Mouse (Mus musculus): ENCODE measurements around the gene Ccdc34. TPM values are rescaled to one million over a fixed set of nuclear protein-coding genes. Genes with fewer than 3 reads are reported as not detected.
A peak's percentile ranks its signal among the peaks of the same experiment; 100 is the strongest.

Ccdc34 gene
- total and polyA plus RNA-seq, 3 experiments, result 17.5 to 65.5 (median 33.9) TPM

GRCm38 (mm10) chr2:109993404-109993803 lies 24.2 kb upstream of the Ccdc34 start:
- TF ChIP-seq CTCF (IDR thresholded peaks at IDR 0.05; ENCODE audit: low read depth, low read length), result no peak
- TF ChIP-seq GATA2 (IDR thresholded peaks at IDR 0.05; ENCODE audit: borderline replicate concordance, low read depth, low read length), result no peak
- no peak for TF ChIP-seq GATA1 (IDR thresholded peaks at IDR 0.05; ENCODE audit: borderline replicate concordance, low read length)
- TF ChIP-seq TAL1 (conservative IDR thresholded peaks at IDR 0.05; ENCODE audit: low read depth, low read length), result 0 out of 2 replicates have a peak, but pooled peaks have one; percentile 22
- DNase-seq (ENCODE audit: low spot score) (no peak), ATAC-seq (ENCODE audit: extremely low read depth, insufficient number of reproducible peaks, low FRiP score, poor library complexity, severe bottlenecking) (no peak)
- Histone ChIP-seq H3K4me3 (ENCODE audit: low read depth, low read length) (no peak overlapping the region), H3K9me3 (replicated peaks) (no peaks in the 10 kb centered on the region), H3K36me3 (replicated peaks) (peaks cover 2% of the 10 kb centered on the region), H3K4me1 (ENCODE audit: insufficient read depth, low read depth, low read length) (peaks cover 36% of the 10 kb centered on the region), H3K27me3 (ENCODE audit: insufficient read depth, low read length) (peaks cover 9% of the 10 kb centered on the region; the same call in 1 of the 2 replicates)

- Histone ChIP-seq H3K36me3 (replicated peaks) (peaks cover 2% of the 10 kb centered on the region), H3K27me3 (ENCODE audit: insufficient read depth, low read length) (peaks cover 7% of the 10 kb centered on the region; the same call in 1 of the 2 replicates), H3K4me1 (ENCODE audit: insufficient read depth, low read depth, low read length) (peaks cover 34% of the 10 kb centered on the region), H3K9me3 (replicated peaks) (no peaks in the 10 kb centered on the region), H3K4me3 (ENCODE audit: low read depth, low read length) (no peak overlapping the region)
- TF ChIP-seq POLR2AphosphoS5 (IDR thresholded peaks at IDR 0.05; ENCODE audit: insufficient replicate concordance, low read depth, low read length), result no peak
- TF ChIP-seq GATA1 (IDR thresholded peaks at IDR 0.05; ENCODE audit: borderline replicate concordance, low read length), result no peak
- TF ChIP-seq TAL1 (conservative IDR thresholded peaks at IDR 0.05; ENCODE audit: low read depth, low read length), result no peak
- no peak for TF ChIP-seq GATA2 (IDR thresholded peaks at IDR 0.05; ENCODE audit: borderline replicate concordance, low read depth, low read length)
- TF ChIP-seq CTCF (IDR thresholded peaks at IDR 0.05; ENCODE audit: low read depth, low read length), result no peak
- peak; percentile 37; the same call in 1 of the 2 replicates for ATAC-seq (ENCODE audit: extremely low read depth, insufficient number of reproducible peaks, low FRiP score, poor library complexity, severe bottlenecking)
- no peak for DNase-seq (ENCODE audit: low spot score)
These were observed 22.6 kb upstream of the Ccdc34 start for GRCm38 (mm10) chr2:109995061-109995460.

GRCm38 (mm10) chr2:109996411-109996810 lies 21.2 kb upstream of the Ccdc34 start:
- no peak for DNase-seq (ENCODE audit: low spot score)

GRCm38 (mm10) chr2:110004668-110005067 lies 12.9 kb upstream of the Ccdc34 start:
- DNase-seq (ENCODE audit: low spot score), result no peak
- TF ChIP-seq CTCF (IDR thresholded peaks at IDR 0.05; ENCODE audit: low read depth, low read length) (no peak), POLR2AphosphoS5 (IDR thresholded peaks at IDR 0.05; ENCODE audit: insufficient replicate concordance, low read depth, low read length) (no peak), GATA2 (IDR thresholded peaks at IDR 0.05; ENCODE audit: borderline replicate concordance, low read depth, low read length) (no peak), GATA1 (IDR thresholded peaks at IDR 0.05; ENCODE audit: borderline replicate concordance, low read length) (no peak), TAL1 (conservative IDR thresholded peaks at IDR 0.05; ENCODE audit: low read depth, low read length) (no peak)
- Histone ChIP-seq H3K4me1 (ENCODE audit: insufficient read depth, low read depth, low read length) (peaks cover 25% of the 10 kb centered on the region), H3K9me3 (replicated peaks) (no peaks in the 10 kb centered on the region), H3K27me3 (ENCODE audit: insufficient read depth, low read length) (no peaks in the 10 kb centered on the region), H3K4me3 (ENCODE audit: low read depth, low read length) (no peak overlapping the region), H3K36me3 (replicated peaks) (peaks cover 15% of the 10 kb centered on the region)
- no peak for ATAC-seq (ENCODE audit: extremely low read depth, insufficient number of reproducible peaks, low FRiP score, poor library complexity, severe bottlenecking)

More at GRCm38 (mm10) chr2:109996411-109996810, 21.2 kb upstream of the Ccdc34 start:
- Histone ChIP-seq H3K4me1 (ENCODE audit: insufficient read depth, low read depth, low read length) (peaks cover 31% of the 10 kb centered on the region), H3K4me3 (ENCODE audit: low read depth, low read length) (no peak overlapping the region), H3K9me3 (replicated peaks) (no peaks in the 10 kb centered on the region), H3K27me3 (ENCODE audit: insufficient read depth, low read length) (peaks cover 4% of the 10 kb centered on the region; the same call in 1 of the 2 replicates), H3K36me3 (replicated peaks) (peaks cover 5% of the 10 kb centered on the region)
- ATAC-seq (ENCODE audit: extremely low read depth, insufficient number of reproducible peaks, low FRiP score, poor library complexity, severe bottlenecking), result no peak
- TF ChIP-seq GATA1 (IDR thresholded peaks at IDR 0.05; ENCODE audit: borderline replicate concordance, low read length) (no peak), GATA2 (IDR thresholded peaks at IDR 0.05; ENCODE audit: borderline replicate concordance, low read depth, low read length) (no peak), POLR2AphosphoS5 (IDR thresholded peaks at IDR 0.05; ENCODE audit: insufficient replicate concordance, low read depth, low read length) (no peak), CTCF (IDR thresholded peaks at IDR 0.05; ENCODE audit: low read depth, low read length) (no peak)

GRCm38 (mm10) chr2:110005164-110005563 lies 12.5 kb upstream of the Ccdc34 start:
- H3K9me3 ChIP-seq (replicated peaks), result no peaks in the 10 kb centered on the region
- DNase-seq (ENCODE audit: low spot score) (no peak), ATAC-seq (ENCODE audit: extremely low read depth, insufficient number of reproducible peaks, low FRiP score, poor library complexity, severe bottlenecking) (no peak)
- no peak overlapping the region for H3K4me3 ChIP-seq (ENCODE audit: low read depth, low read length)
- H3K36me3 ChIP-seq (replicated peaks), result peaks cover 15% of the 10 kb centered on the region
- TF ChIP-seq CTCF (IDR thresholded peaks at IDR 0.05; ENCODE audit: low read depth, low read length) (no peak), TAL1 (conservative IDR thresholded peaks at IDR 0.05; ENCODE audit: low read depth, low read length) (no peak), GATA2 (IDR thresholded peaks at IDR 0.05; ENCODE audit: borderline replicate concordance, low read depth, low read length) (no peak), POLR2AphosphoS5 (IDR thresholded peaks at IDR 0.05; ENCODE audit: insufficient replicate concordance, low read depth, low read length) (no peak), GATA1 (IDR thresholded peaks at IDR 0.05; ENCODE audit: borderline replicate concordance, low read length) (no peak)
- no peaks in the 10 kb centered on the region for H3K27me3 ChIP-seq (ENCODE audit: insufficient read depth, low read length)
- H3K4me1 ChIP-seq (ENCODE audit: insufficient read depth, low read depth, low read length), result peaks cover 25% of the 10 kb centered on the region

GRCm38 (mm10) chr2:110005596-110006239 lies 11.9 kb upstream of the Ccdc34 start:
- ATAC-seq (ENCODE audit: extremely low read depth, insufficient number of reproducible peaks, low FRiP score, poor library complexity, severe bottlenecking) (no peak), DNase-seq (ENCODE audit: low spot score) (no peak)
- Histone ChIP-seq H3K27me3 (ENCODE audit: insufficient read depth, low read length) (no peaks in the 10 kb centered on the region), H3K9me3 (replicated peaks) (no peaks in the 10 kb centered on the region), H3K4me3 (ENCODE audit: low read depth, low read length) (no peak overlapping the region), H3K36me3 (replicated peaks) (peaks cover 15% of the 10 kb centered on the region), H3K4me1 (ENCODE audit: insufficient read depth, low read depth, low read length) (peaks cover 25% of the 10 kb centered on the region)
- no peak for TF ChIP-seq CTCF (IDR thresholded peaks at IDR 0.05; ENCODE audit: low read depth, low read length)
- no peak for TF ChIP-seq GATA2 (IDR thresholded peaks at IDR 0.05; ENCODE audit: borderline replicate concordance, low read depth, low read length)
- TF ChIP-seq POLR2AphosphoS5 (IDR thresholded peaks at IDR 0.05; ENCODE audit: insufficient replicate concordance, low read depth, low read length), result no peak
- no peak for TF ChIP-seq GATA1 (IDR thresholded peaks at IDR 0.05; ENCODE audit: borderline replicate concordance, low read length)
- TF ChIP-seq TAL1 (conservative IDR thresholded peaks at IDR 0.05; ENCODE audit: low read depth, low read length), result no peak

All from G1E (cell line).